Mouse (Mus musculus) kidney, embryonic 15.5 days (tissue): ENCODE measurements around the gene Nepro. TPM values are rescaled to one million over a fixed set of nuclear protein-coding genes. Genes with fewer than 3 reads are reported as not detected.

Source experiments
- ATAC-seq: fragments of 200-750 bp; cut with Nextera tagmentation; replicated peaks from 2 replicates; pipeline ENCODE4 v1.8.0; 2017; ENCODE audit warnings: moderate TSS enrichment; ENCODE audit not compliant: low FRiP score
- H3K27ac ChIP-seq: fragments of 300-500 bp; sonication (generic); 2 replicates; pipeline ENCODE4 v1.5.1; 2015; ENCODE audit warnings: mild to moderate bottlenecking, inconsistent platforms
- H3K27me3 ChIP-seq: fragments of 300-500 bp; sonication (generic); 2 replicates; pipeline ENCODE4 v1.6.1; 2015; ENCODE audit warnings: inconsistent platforms
- H3K36me3 ChIP-seq: fragments of 300-500 bp; sonication (generic); 2 replicates; pipeline ENCODE4 v1.6.1; 2015; ENCODE audit warnings: inconsistent platforms
- H3K4me1 ChIP-seq: fragments of 300-500 bp; sonication (generic); 2 replicates; pipeline ENCODE4 v1.6.1; 2015; ENCODE audit warnings: inconsistent platforms
- H3K4me2 ChIP-seq: fragments of 300-500 bp; sonication (generic); 2 replicates; pipeline ENCODE4 v1.6.1; 2015; ENCODE audit warnings: moderate library complexity, mild to moderate bottlenecking, inconsistent platforms
- H3K4me3 ChIP-seq: fragments of 300-500 bp; sonication (generic); replicated peaks from 2 replicates; pipeline ENCODE4 v1.5.1; 2015; ENCODE audit warnings: mild to moderate bottlenecking, inconsistent platforms
- H3K9ac ChIP-seq: fragments of 300-500 bp; sonication (generic); 2 replicates; pipeline ENCODE4 v1.6.1; 2015; ENCODE audit warnings: mild to moderate bottlenecking, inconsistent platforms
- H3K9me3 ChIP-seq: fragments of 300-500 bp; sonication (generic); replicated peaks from 2 replicates; pipeline ENCODE4 v1.6.1; 2016; ENCODE audit warnings: inconsistent platforms
- WGBS: fragments of 180-500 bp; shearing (Covaris S2); methylation state at CpG from one replicate; pipeline ENCODE4 v1.1.7; 2015; ENCODE audit warnings: mixed read lengths; 5-methylcytosine and 5-hydroxymethylcytosine counted together
- polyA plus RNA-seq: library from polyadenylated mRNA; unstranded; fragments of >200 nt; fragmentation: Nextera tagmentation; extraction: Ambion mirVana; gene quantifications from 2 replicates; pipeline ENCODE4 v1.2.1, GENCODE M21; 2015

The Nepro gene
- polyA plus RNA-seq, 1 experiment from 2014 or later, result 11.3 TPM

GRCm38 (mm10) chr16:44717141-44717634 lies 6.9 kb upstream of the Nepro start:
- H3K4me3 ChIP-seq, result no peak overlapping the region
- H3K4me1 ChIP-seq, result 0 out of 2 replicates have a peak, but pooled peaks cover 3% of the 10 kb centered on the region
- no peak overlapping the region for H3K27ac ChIP-seq
- peaks cover 11% of the 10 kb centered on the region; the same call in 1 of the 2 replicates for H3K36me3 ChIP-seq
- H3K4me2 ChIP-seq, result no peak overlapping the region
- no peaks in the 10 kb centered on the region for H3K9me3 ChIP-seq
- H3K27me3 ChIP-seq, result no peaks in the 10 kb centered on the region
- H3K9ac ChIP-seq, result no peak overlapping the region
- 85% methylated on average over 2 of the region's 2 CpGs for WGBS
- 0 out of 2 replicates have a peak, but pooled peaks have one; percentile 25 for ATAC-seq

GRCm38 (mm10) chr16:44717838-44718237 lies 6.3 kb upstream of the Nepro start:
- Histone ChIP-seq H3K4me3 (no peak overlapping the region), H3K4me2 (no peak overlapping the region), H3K36me3 (peaks cover 11% of the 10 kb centered on the region; the same call in 1 of the 2 replicates), H3K9me3 (no peaks in the 10 kb centered on the region), H3K4me1 (peaks cover 6% of the 10 kb centered on the region), H3K27me3 (no peaks in the 10 kb centered on the region), H3K27ac (no peak overlapping the region), H3K9ac (no peak overlapping the region)
- no peak for ATAC-seq
- 78% methylated on average over 2 of the region's 2 CpGs for WGBS

GRCm38 (mm10) chr16:44719349-44719748 lies 4.8 kb upstream of the Nepro start:
- Histone ChIP-seq H3K36me3 (peaks cover 11% of the 10 kb centered on the region; the same call in 1 of the 2 replicates), H3K9ac (no peak overlapping the region), H3K27me3 (no peaks in the 10 kb centered on the region), H3K4me2 (no peak overlapping the region), H3K27ac (no peak overlapping the region), H3K4me3 (no peak overlapping the region), H3K4me1 (peaks cover 17% of the 10 kb centered on the region), H3K9me3 (no peaks in the 10 kb centered on the region)
- 72% methylated on average over 7 of the region's 7 CpGs for WGBS
- no peak for ATAC-seq

- H3K4me1 ChIP-seq, result peaks cover 24% of the 10 kb centered on the region
- peaks cover 11% of the 10 kb centered on the region; the same call in 1 of the 2 replicates for H3K36me3 ChIP-seq
- H3K9ac ChIP-seq, result no peak overlapping the region
- no peaks in the 10 kb centered on the region for H3K9me3 ChIP-seq
- no peak overlapping the region for H3K4me3 ChIP-seq
- WGBS, result 85% methylated on average over 3 of the region's 3 CpGs
- H3K27ac ChIP-seq, result no peak overlapping the region
- no peak overlapping the region for H3K4me2 ChIP-seq
- ATAC-seq, result no peak
- H3K27me3 ChIP-seq, result no peaks in the 10 kb centered on the region
Observed at GRCm38 (mm10) chr16:44720518-44720917, 3.6 kb upstream of the Nepro start.

GRCm38 (mm10) chr16:44722666-44723065 lies 1.4 kb upstream of the Nepro start:
- H3K4me1 ChIP-seq, result peaks cover 32% of the 10 kb centered on the region
- no peaks in the 10 kb centered on the region for H3K9me3 ChIP-seq
- H3K4me2 ChIP-seq, result peak overlapping the region; percentile 30
- peaks cover 18% of the 10 kb centered on the region for H3K36me3 ChIP-seq
- peak overlapping the region; percentile 61 for H3K27ac ChIP-seq
- no peak overlapping the region for H3K4me3 ChIP-seq
- H3K27me3 ChIP-seq, result no peaks in the 10 kb centered on the region
- H3K9ac ChIP-seq, result no peak overlapping the region
- 56% methylated on average over 2 of the region's 2 CpGs for WGBS
- ATAC-seq, result no peak

- peaks cover 29% of the 10 kb centered on the region for H3K4me1 ChIP-seq
- peak overlapping the region; percentile 96 for H3K27ac ChIP-seq
- H3K36me3 ChIP-seq, result peaks cover 35% of the 10 kb centered on the region
- no peaks in the 10 kb centered on the region for H3K27me3 ChIP-seq
- peak overlapping the region; percentile 91 for H3K9ac ChIP-seq
- H3K4me3 ChIP-seq, result peak overlapping the region; percentile 87
- WGBS, result 0% methylated on average over 14 of the region's 14 CpGs
- ATAC-seq, result peak; percentile 34
- H3K9me3 ChIP-seq, result no peaks in the 10 kb centered on the region
- H3K4me2 ChIP-seq, result peak overlapping the region; percentile 80
Observed at GRCm38 (mm10) chr16:44724847-44725246, 746 bp downstream of the Nepro start.

- Histone ChIP-seq H3K4me2 (peak overlapping the region; percentile 80), H3K4me3 (peak overlapping the region; percentile 87), H3K27me3 (no peaks in the 10 kb centered on the region), H3K27ac (peak overlapping the region; percentile 96), H3K9me3 (no peaks in the 10 kb centered on the region), H3K36me3 (peaks cover 35% of the 10 kb centered on the region), H3K4me1 (peaks cover 29% of the 10 kb centered on the region), H3K9ac (peak overlapping the region; percentile 91)
- 43% methylated on average over 14 of the region's 14 CpGs for WGBS
- ATAC-seq, result no peak
Observed at GRCm38 (mm10) chr16:44725286-44726223, 1.5 kb downstream of the Nepro start.

- Histone ChIP-seq H3K9ac (no peak overlapping the region), H3K27me3 (no peaks in the 10 kb centered on the region), H3K36me3 (peaks cover 55% of the 10 kb centered on the region), H3K9me3 (no peaks in the 10 kb centered on the region), H3K4me1 (peaks cover 28% of the 10 kb centered on the region), H3K4me3 (no peak overlapping the region), H3K4me2 (no peak overlapping the region), H3K27ac (no peak overlapping the region)
- 90% methylated on average over 3 of the region's 3 CpGs for WGBS
- no peak for ATAC-seq
Observed at GRCm38 (mm10) chr16:44727525-44727924, 3.4 kb downstream of the Nepro start.

- H3K9me3 ChIP-seq, result no peaks in the 10 kb centered on the region
- peaks cover 98% of the 10 kb centered on the region for H3K36me3 ChIP-seq
- H3K27me3 ChIP-seq, result no peaks in the 10 kb centered on the region
- H3K4me1 ChIP-seq, result no peaks in the 10 kb centered on the region
- H3K4me2 ChIP-seq, result no peak overlapping the region
- ATAC-seq, result no peak
- WGBS, result 78% methylated on average over 3 of the region's 3 CpGs
- no peak overlapping the region for H3K4me3 ChIP-seq
- H3K9ac ChIP-seq, result no peak overlapping the region
- H3K27ac ChIP-seq, result no peak overlapping the region
Observed at GRCm38 (mm10) chr16:44734059-44734458, 10.0 kb downstream of the Nepro start.

- peaks cover 96% of the 10 kb centered on the region for H3K36me3 ChIP-seq
- H3K4me1 ChIP-seq, result no peaks in the 10 kb centered on the region
- H3K9me3 ChIP-seq, result no peaks in the 10 kb centered on the region
- H3K9ac ChIP-seq, result no peak overlapping the region
- H3K27ac ChIP-seq, result no peak overlapping the region
- no peaks in the 10 kb centered on the region for H3K27me3 ChIP-seq
- H3K4me3 ChIP-seq, result no peak overlapping the region
- WGBS, result 89% methylated on average over 5 of the region's 5 CpGs
- ATAC-seq, result no peak
- no peak overlapping the region for H3K4me2 ChIP-seq
Observed at GRCm38 (mm10) chr16:44735676-44736075, 11.6 kb downstream of the Nepro start.

GRCm38 (mm10) chr16:44736118-44736517 lies 12.0 kb downstream of the Nepro start:
- no peaks in the 10 kb centered on the region for H3K27me3 ChIP-seq

GRCm38 (mm10) chr16:44742753-44743152 lies 18.7 kb downstream of the Nepro start:
- Histone ChIP-seq H3K4me2 (no peak overlapping the region), H3K4me1 (peaks cover 13% of the 10 kb centered on the region), H3K36me3 (peaks cover 41% of the 10 kb centered on the region), H3K27ac (no peak overlapping the region), H3K4me3 (no peak overlapping the region), H3K9me3 (no peaks in the 10 kb centered on the region), H3K27me3 (no peaks in the 10 kb centered on the region), H3K9ac (no peak overlapping the region)
- ATAC-seq, result no peak
- WGBS, result 97% methylated on average over 1 of the region's 1 CpGs

More at GRCm38 (mm10) chr16:44736118-44736517, 12.0 kb downstream of the Nepro start:
- Histone ChIP-seq H3K4me3 (no peak overlapping the region), H3K36me3 (peaks cover 94% of the 10 kb centered on the region), H3K27ac (no peak overlapping the region), H3K4me2 (no peak overlapping the region), H3K9me3 (no peaks in the 10 kb centered on the region), H3K9ac (no peak overlapping the region), H3K4me1 (no peaks in the 10 kb centered on the region)
- no peak for ATAC-seq
- 84% methylated on average over 4 of the region's 4 CpGs for WGBS
